Mouse (Mus musculus) CH12.LX (cell line): Measurements from ENCODE around the gene Tex9. TPM values are rescaled to one million over a fixed set of nuclear protein-coding genes. Genes with fewer than 3 reads are reported as not detected.

Experiments used
- DNase-seq: peaks from one replicate; pipeline ENCODE4 v3.0.0-alpha.2; 2013; ENCODE audit errors: extremely low read depth
- H3K27ac ChIP-seq: 2 replicates; pipeline ENCODE4 v1.5.1; 2012; ENCODE audit warnings: low read depth, mild to moderate bottlenecking, control low read depth, moderate library complexity; ENCODE audit not compliant: insufficient read depth
- H3K27me3 ChIP-seq: replicated peaks from 2 replicates; pipeline ENCODE3; 2012; ENCODE audit warnings: inconsistent platforms
- H3K36me3 ChIP-seq, 2 experiments: replicated peaks in 1 of 2; 2 replicates each; pipeline versions ENCODE3 to v1.6.1; 2012; ENCODE audit warnings: inconsistent platforms in 1 of 2, low read length in 1 of 2, mild to moderate bottlenecking in 1 of 2, mixed read lengths in 1 of 2, moderate library complexity in 1 of 2; ENCODE audit not compliant: control insufficient read depth in 1 of 2, insufficient read depth in 1 of 2
- H3K4me1 ChIP-seq, 2 experiments: 2 replicates each; pipeline ENCODE4 v1.6.1; 2012; ENCODE audit warnings: inconsistent platforms in 1 of 2, moderate library complexity in 1 of 2; ENCODE audit not compliant: insufficient read depth in 2 of 2, control insufficient read depth in 1 of 2
- H3K4me2 ChIP-seq: 2 replicates; pipeline ENCODE4 v1.6.1; 2012; ENCODE audit warnings: low read depth, mild to moderate bottlenecking, control low read depth; ENCODE audit not compliant: poor library complexity, insufficient read depth, severe bottlenecking
- H3K4me3 ChIP-seq, 3 experiments: fragments of 150-350 bp in 1 of 3; sonication (generic) in 1 of 3; replicated peaks in 1 of 3; 2 replicates each; pipeline versions ENCODE3 to v1.5.1; 2011 to 2012; ENCODE audit warnings: low read depth in 2 of 3, low read length in 2 of 3, mild to moderate bottlenecking in 2 of 3, moderate library complexity in 2 of 3, control low read depth in 1 of 3, improper control_type of control experiment in 1 of 3, inconsistent platforms in 1 of 3, mixed read lengths in 1 of 3; ENCODE audit not compliant: poor library complexity in 1 of 3
- H3K79me2 ChIP-seq: replicated peaks from 2 replicates; pipeline ENCODE4 v1.6.1; 2012; ENCODE audit warnings: mild to moderate bottlenecking, moderate library complexity; ENCODE audit not compliant: control insufficient read depth, poor library complexity, insufficient read depth, severe bottlenecking; ENCODE audit errors: extremely low read depth
- H3K9ac ChIP-seq: 2 replicates; pipeline ENCODE4 v1.6.1; 2012; ENCODE audit warnings: low read depth, mild to moderate bottlenecking, control low read depth, moderate library complexity; ENCODE audit not compliant: insufficient read depth
- H3K9me3 ChIP-seq: replicated peaks from 2 replicates; pipeline ENCODE3; 2012; ENCODE audit warnings: low read length, inconsistent platforms, mixed read lengths
- BHLHE40 ChIP-seq: IDR thresholded peaks from 2 replicates; pipeline ENCODE4 v1.6.1; 2011; ENCODE audit warnings: mild to moderate bottlenecking, low read depth, low read length, improper control_type of control experiment
- CHD1 ChIP-seq: IDR thresholded peaks from 2 replicates; pipeline ENCODE4 v1.6.1; 2012; ENCODE audit warnings: low read depth, low read length, improper control_type of control experiment, inconsistent platforms
- CHD2 ChIP-seq: IDR thresholded peaks from 2 replicates; pipeline ENCODE4 v1.6.1; 2011; ENCODE audit warnings: low read length, improper control_type of control experiment
- CTCF ChIP-seq, 2 experiments: IDR thresholded peaks in 1 of 2; conservative IDR thresholded peaks in 1 of 2; 2 replicates each; pipeline ENCODE4 v1.5.1; 2011 to 2012; ENCODE audit warnings: low read depth in 2 of 2, low read length in 2 of 2, improper control_type of control experiment in 1 of 2, inconsistent platforms in 1 of 2, mild to moderate bottlenecking in 1 of 2, moderate library complexity in 1 of 2
- E2F4 ChIP-seq: IDR thresholded peaks from 2 replicates; pipeline ENCODE4 v1.6.1; 2011; ENCODE audit warnings: low read depth, low read length, improper control_type of control experiment; ENCODE audit not compliant: insufficient replicate concordance
- ELF1 ChIP-seq: IDR thresholded peaks from 2 replicates; pipeline ENCODE4 v1.6.1; 2014; ENCODE audit warnings: low read depth, mild to moderate bottlenecking, inconsistent platforms, low read length, improper control_type of control experiment
- EP300 ChIP-seq: IDR thresholded peaks from 2 replicates; pipeline ENCODE4 v1.6.1; 2011; ENCODE audit warnings: low read length, improper control_type of control experiment
- ETS1 ChIP-seq: conservative IDR thresholded peaks from 2 replicates; pipeline ENCODE4 v1.6.1; 2012; ENCODE audit warnings: low read depth, mild to moderate bottlenecking, inconsistent platforms, low read length, improper control_type of control experiment, moderate library complexity
- HCFC1 ChIP-seq: IDR thresholded peaks from 2 replicates; pipeline ENCODE4 v1.6.1; 2012; ENCODE audit warnings: low read depth, mild to moderate bottlenecking, inconsistent platforms, low read length, improper control_type of control experiment
- IRF4 ChIP-seq: IDR thresholded peaks from 2 replicates; pipeline ENCODE4 v1.6.1; 2014; ENCODE audit warnings: low read depth, mild to moderate bottlenecking, inconsistent platforms, low read length, improper control_type of control experiment
- KAT2A ChIP-seq: IDR thresholded peaks from 2 replicates; pipeline ENCODE4 v1.6.1; 2012; ENCODE audit warnings: low read length, improper control_type of control experiment, inconsistent platforms; ENCODE audit not compliant: insufficient replicate concordance
- MAFK ChIP-seq: IDR thresholded peaks from 2 replicates; pipeline ENCODE4 v1.6.1; 2011; ENCODE audit warnings: low read length, improper control_type of control experiment; ENCODE audit not compliant: insufficient replicate concordance
- MAX ChIP-seq: IDR thresholded peaks from 2 replicates; pipeline ENCODE4 v1.6.1; 2011; ENCODE audit warnings: low read length, improper control_type of control experiment
- MEF2A ChIP-seq: IDR thresholded peaks from 2 replicates; pipeline ENCODE4 v1.6.1; 2014; ENCODE audit warnings: low read depth, mild to moderate bottlenecking, inconsistent platforms, low read length, improper control_type of control experiment, borderline replicate concordance
- MXI1 ChIP-seq: IDR thresholded peaks from 2 replicates; pipeline ENCODE4 v1.6.1; 2011; ENCODE audit warnings: mild to moderate bottlenecking, low read depth, low read length, improper control_type of control experiment
- MYC ChIP-seq: IDR thresholded peaks from 2 replicates; pipeline ENCODE4 v1.6.1; 2011; ENCODE audit warnings: low read depth, mild to moderate bottlenecking, improper control_type of control experiment, low read length
- NELFE ChIP-seq: IDR thresholded peaks from 2 replicates; pipeline ENCODE4 v1.6.1; 2011; ENCODE audit warnings: low read depth, low read length, improper control_type of control experiment
- PAX5 ChIP-seq: IDR thresholded peaks from 2 replicates; pipeline ENCODE4 v1.6.1; 2012; ENCODE audit warnings: low read length, inconsistent platforms, mixed read lengths
- POLR2A ChIP-seq: IDR thresholded peaks from 2 replicates; pipeline ENCODE4 v1.6.1; 2011; ENCODE audit warnings: low read depth, mild to moderate bottlenecking, improper control_type of control experiment, low read length
- RCOR1 ChIP-seq: conservative IDR thresholded peaks from 2 replicates; pipeline ENCODE4 v1.6.1; 2012; ENCODE audit warnings: low read depth, mild to moderate bottlenecking, inconsistent platforms, low read length, improper control_type of control experiment
- SIN3A ChIP-seq: IDR thresholded peaks from 2 replicates; pipeline ENCODE4 v1.6.1; 2012; ENCODE audit warnings: low read length, improper control_type of control experiment, inconsistent platforms
- TCF12 ChIP-seq: IDR thresholded peaks from 2 replicates; pipeline ENCODE4 v1.6.1; 2014; ENCODE audit warnings: low read depth, mild to moderate bottlenecking, inconsistent platforms, low read length, improper control_type of control experiment
- UBTF ChIP-seq: IDR thresholded peaks from 2 replicates; pipeline ENCODE4 v1.6.1; 2012; ENCODE audit warnings: low read depth, mild to moderate bottlenecking, inconsistent platforms, low read length, improper control_type of control experiment, moderate library complexity
- USF1 ChIP-seq: IDR thresholded peaks from 2 replicates; pipeline ENCODE4 v1.6.1; 2014; ENCODE audit warnings: low read depth, mild to moderate bottlenecking, inconsistent platforms, low read length, improper control_type of control experiment
- USF2 ChIP-seq: conservative IDR thresholded peaks from 2 replicates; pipeline ENCODE4 v1.6.1; 2011; ENCODE audit warnings: low read depth, low read length, improper control_type of control experiment
- ZC3H11A ChIP-seq: IDR thresholded peaks from 2 replicates; pipeline ENCODE4 v1.6.1; 2012; ENCODE audit warnings: low read depth, mild to moderate bottlenecking, inconsistent platforms, low read length, improper control_type of control experiment
- ZMIZ1 ChIP-seq: IDR thresholded peaks from 2 replicates; pipeline ENCODE4 v1.6.1; 2012; ENCODE audit warnings: low read depth, mild to moderate bottlenecking, inconsistent platforms, low read length, improper control_type of control experiment
- ZNF384 ChIP-seq: IDR thresholded peaks from 2 replicates; pipeline ENCODE4 v1.6.1; 2012; ENCODE audit warnings: low read depth, low read length, improper control_type of control experiment, inconsistent platforms
- dilution Hi-C: fragments of 300-500 bp; cut with MboI; formaldehyde crosslinking; loops from 2 replicates; pipeline ENCODE4 v1.14.3; 2020; ENCODE audit warnings: low sequenced_read_pairs; ENCODE audit not compliant: extremely low pct_unique_long_range_greater_than_20kb, extremely low pct_ligation_motif_present
- in situ Hi-C: fragments of 300-500 bp; cut with MboI; formaldehyde crosslinking; loops from 3 replicates; pipeline ENCODE4 v1.14.3; 2019; ENCODE audit warnings: low sequenced_read_pairs, low pct_ligation_motif_present, low pct_unique_long_range_greater_than_20kb, mixed read lengths
- polyA plus RNA-seq: library from polyadenylated mRNA; unstranded; fragments of >175 nt; gene quantifications from 2 replicates; pipeline ENCODE4 v1.2.1, GENCODE M21; 2012; ENCODE audit warnings: low read depth; ENCODE audit not compliant: insufficient read length
- total RNA-seq, 2 experiments: library from RNA; depleted of rRNA; stranded (reverse); fragments of 300-350 nt in 1 of 2; fragments of >200 nt in 1 of 2; gene quantifications; 2 replicates each; pipeline ENCODE4 v1.2.3; 2012 to 2014

Gene Tex9
- total and polyA plus RNA-seq, 3 experiments = 12.1 to 27.4 (median 12.7) TPM

DNA sequence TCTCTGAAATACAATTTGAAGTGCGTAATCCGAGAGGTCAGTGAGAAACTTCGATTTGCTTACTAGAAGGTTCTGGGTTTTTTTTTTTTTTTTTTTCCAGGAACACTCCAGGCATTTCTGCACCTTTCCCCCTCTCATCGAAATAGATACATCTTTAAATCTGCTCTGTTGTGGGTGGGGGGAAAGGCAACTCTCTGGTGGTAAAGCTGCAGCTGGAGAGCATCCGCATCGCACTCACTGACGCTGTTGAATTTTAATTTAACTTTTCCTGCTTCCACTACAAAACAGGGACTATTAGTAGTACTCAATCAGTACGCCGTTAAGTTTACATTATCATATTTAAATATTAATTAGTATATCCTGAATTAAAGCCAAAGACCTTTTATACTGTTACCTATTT lies 53.3 kb downstream of the Tex9 start:
- dilution Hi-C loops (no loop called here), in situ Hi-C loops (no loop called here)
- Histone ChIP-seq H3K4me3 (peak overlapping the region; percentile 54 to 70 (median 70)), H3K27ac (no peak overlapping the region), H3K79me2 (peaks cover 23% of the 10 kb centered on the region), H3K36me3 (peaks cover 3 to 27% of the 10 kb centered on the region in 2 experiments), H3K4me1 (peaks cover 3 to 51% of the 10 kb centered on the region in 2 experiments; a peak in 3 of 4 replicates), H3K4me2 (peak overlapping the region; percentile 98; the same call in 1 of the 2 replicates), H3K9me3 (no peaks in the 10 kb centered on the region), H3K27me3 (no peaks in the 10 kb centered on the region), H3K9ac (peak overlapping the region; percentile 67)
- TF ChIP-seq ZNF384 (peak; percentile 81), MYC (0 out of 2 replicates have a peak, but pooled peaks have one; percentile 5), BHLHE40 (no peak), MAX (peak; percentile 38; the same call in 1 of the 2 replicates), EP300 (peak; percentile 29; the same call in 1 of the 2 replicates), SIN3A (0 out of 2 replicates have a peak, but pooled peaks have one; percentile 32), ETS1 (0 out of 2 replicates have a peak, but pooled peaks have one; percentile 3), NELFE (no peak), CHD1 (peak; percentile 93)
- DNase-seq = no peak

DNA sequence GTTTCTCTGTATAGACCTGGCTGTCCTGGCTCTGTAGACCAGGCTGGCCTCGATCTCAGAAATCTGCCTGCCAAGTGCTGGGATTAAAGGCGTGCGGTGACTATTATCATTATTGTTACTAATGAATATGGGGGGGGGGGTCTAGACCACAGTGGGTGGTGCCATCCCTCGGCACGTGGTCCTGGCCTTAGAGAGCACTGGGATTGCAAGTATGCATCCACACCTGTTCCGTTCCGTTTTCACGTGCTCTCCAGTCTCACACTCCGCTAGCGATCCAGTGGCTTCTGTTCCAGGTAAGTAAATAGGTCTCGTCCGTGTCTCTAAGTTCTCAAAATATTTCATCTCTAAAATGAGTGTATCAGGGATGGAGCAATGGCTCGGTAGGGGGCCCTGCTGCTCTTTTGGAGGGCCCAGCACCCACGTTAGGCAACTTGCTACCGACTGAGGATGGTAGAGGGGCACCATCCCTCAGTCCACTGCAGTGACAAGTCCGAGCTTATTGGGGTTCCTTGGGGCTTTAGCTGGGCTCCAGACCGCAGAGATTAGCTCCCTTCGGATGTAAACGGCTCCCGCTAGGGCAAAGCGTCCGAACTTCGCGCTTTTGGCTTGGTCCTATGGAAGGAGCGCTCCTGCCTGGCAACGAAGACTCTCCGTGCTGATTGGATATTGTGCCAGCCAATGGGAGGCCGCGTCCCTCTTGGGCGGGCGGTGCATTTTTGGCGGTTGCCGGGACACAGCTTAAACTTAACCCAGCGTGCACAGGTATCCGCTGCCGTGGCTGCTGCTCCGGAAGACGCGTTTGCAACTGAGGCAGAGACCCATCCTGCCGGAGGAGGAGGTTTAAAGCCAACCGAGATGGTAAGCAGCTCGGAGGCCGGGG lies 54.0 kb downstream of the Tex9 start, which contains the start of gene Mns1:
TSS of gene Mns1 (plus strand) at position 190 of the 880 bp plus-strand sequence.
- Histone ChIP-seq H3K4me3 (peak within 1 kb of the TSS; percentile 70 to 78 (median 70)), H3K79me2 (peaks cover 23% of the 10 kb centered on the region), H3K4me1 (peaks cover 3 to 51% of the 10 kb centered on the region in 2 experiments; a peak in 3 of 4 replicates), H3K36me3 (peaks cover 3 to 21% of the 10 kb centered on the region in 2 experiments), H3K9me3 (no peaks in the 10 kb centered on the region), H3K27ac (no peak within 1 kb of the TSS), H3K4me2 (peak within 1 kb of the TSS; percentile 98), H3K9ac (peak within 1 kb of the TSS; percentile 67), H3K27me3 (no peaks in the 10 kb centered on the region)
- in situ Hi-C loops (no loop called here), dilution Hi-C loops (no loop called here)
- peak; percentile 40 for TF ChIP-seq TCF12
- TF ChIP-seq USF2 = peak; percentile 48
- TF ChIP-seq ZC3H11A = no peak
- peak in 1 of 2 experiments; percentile 56; a peak in 2 of 4 replicates for TF ChIP-seq CTCF (conservative IDR thresholded peaks at IDR 0.05 in 1 of 2, IDR thresholded peaks at IDR 0.05 in 1 of 2; ENCODE audit: low read depth in 2 of 2, low read length in 2 of 2)
- TF ChIP-seq MEF2A = no peak; the same call in 1 of the 2 replicates
- TF ChIP-seq HCFC1 = peak; percentile 56
- peak; percentile 57 for TF ChIP-seq CHD2
- TF ChIP-seq MXI1 = peak; percentile 96
- TF ChIP-seq BHLHE40 = peak; percentile 85
- TF ChIP-seq UBTF = no peak
- TF ChIP-seq MYC = peak; percentile 96
- peak; percentile 90 for TF ChIP-seq MAX
- TF ChIP-seq RCOR1 = 0 out of 2 replicates have a peak, but pooled peaks have one; percentile 19
- no peak for TF ChIP-seq KAT2A
- no peak for TF ChIP-seq MAFK
- TF ChIP-seq USF1 = peak; percentile 55
- TF ChIP-seq SIN3A = peak; percentile 91
- peak; percentile 69 for TF ChIP-seq NELFE
- TF ChIP-seq PAX5 = no peak
- TF ChIP-seq E2F4 = peak; percentile 82; the same call in 1 of the 2 replicates
- peak; percentile 16; the same call in 1 of the 2 replicates for TF ChIP-seq ETS1
- TF ChIP-seq POLR2A = peak; percentile 88
- TF ChIP-seq EP300 = no peak
- TF ChIP-seq IRF4 = peak; percentile 30; the same call in 1 of the 2 replicates
- peak; percentile 85 for TF ChIP-seq ZMIZ1
- no peak; the same call in 1 of the 2 replicates for TF ChIP-seq ELF1
- peak; percentile 96 for DNase-seq
